ENCODE assay signal across 7 mouse cellular contexts in the genomic region with DNA sequence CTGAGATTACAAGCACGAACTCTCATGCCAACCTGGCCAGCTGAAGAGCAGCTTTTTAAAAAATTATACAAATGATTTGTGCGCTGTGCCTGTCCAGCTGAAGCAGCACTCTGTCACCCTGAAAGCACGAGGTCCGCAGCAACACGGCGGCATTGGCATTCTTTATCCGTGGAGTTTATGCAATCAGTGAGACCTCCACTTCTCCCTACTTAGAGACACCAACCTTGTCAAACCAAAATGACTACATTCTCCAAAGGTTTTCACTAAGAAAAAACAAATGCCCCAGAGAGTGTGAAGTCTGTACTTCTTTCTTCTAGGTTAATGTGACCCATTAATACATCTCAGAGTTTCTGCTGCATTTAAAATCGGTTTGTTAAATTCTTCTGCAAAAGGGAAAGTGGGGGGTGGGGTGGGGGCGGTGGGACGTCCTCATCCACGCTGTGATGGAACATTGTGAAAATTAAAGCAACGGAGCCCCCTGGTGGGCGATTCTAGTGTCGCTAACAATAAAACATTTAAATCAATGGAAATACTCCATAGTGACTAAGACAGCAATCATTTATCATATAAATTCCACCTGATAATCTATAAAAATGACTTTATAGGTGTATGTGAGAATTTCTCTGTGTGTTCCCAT.
DNase-seq lines count a peak whose midpoint lies in the region; ATAC-seq and TF ChIP-seq lines count a peak whose summit lies in the region.

No protein-coding gene starts in this region.

- no peaks in the 10 kb centered on the region for H3K27me3 ChIP-seq in Patski
- no peaks in the 10 kb centered on the region for H3K27me3 ChIP-seq in embryonic facial prominence, embryonic 14.5 days (replicated peaks; ENCODE audit: control insufficient read depth, insufficient read depth, low read length)
- no peaks in the 10 kb centered on the region for H3K27me3 ChIP-seq in hindbrain, embryonic 13.5 days
- no peaks in the 10 kb centered on the region for H3K27me3 ChIP-seq in midbrain, embryonic 10.5 days (ENCODE audit: low read depth, poor library complexity, severe bottlenecking)
- no peaks in the 10 kb centered on the region for H3K27me3 ChIP-seq in stomach, embryonic 16.5 days (ENCODE audit: control insufficient read depth, insufficient read depth, low read length)

- no peaks in the 10 kb centered on the region for H3K36me3 ChIP-seq in embryonic facial prominence, embryonic 14.5 days (ENCODE audit: control insufficient read depth, insufficient read depth, low read length)
- no peaks in the 10 kb centered on the region for H3K36me3 ChIP-seq in hindbrain, embryonic 13.5 days
- no peaks in the 10 kb centered on the region for H3K36me3 ChIP-seq in midbrain, embryonic 10.5 days
- H3K36me3 ChIP-seq in stomach, embryonic 16.5 days (ENCODE audit: control insufficient read depth, insufficient read depth, low read length), result no peaks in the 10 kb centered on the region

- CTCF ChIA-PET in Patski (lab: Charles Lee), result interaction anchor here (0.9 kb wide), 1 partner anchor 37 kb away, joined by 3 read pairs; no protein-coding TSS in a partner anchor

- H3K4me1 ChIP-seq in embryonic facial prominence, embryonic 14.5 days (ENCODE audit: control insufficient read depth, insufficient read depth, low read length), result no peaks in the 10 kb centered on the region; the same call in 1 of the 2 replicates
- no peaks in the 10 kb centered on the region; the same call in 1 of the 2 replicates for H3K4me1 ChIP-seq in hindbrain, embryonic 13.5 days (replicated peaks)
- H3K4me1 ChIP-seq in midbrain, embryonic 10.5 days, result 0 out of 2 replicates have a peak, but pooled peaks cover 4% of the 10 kb centered on the region
- no peaks in the 10 kb centered on the region for H3K4me1 ChIP-seq in stomach, embryonic 16.5 days (ENCODE audit: control insufficient read depth, insufficient read depth, low read length)

- in situ Hi-C loops in Patski (cut with MboI; ENCODE audit: low pct_unique_long_range_greater_than_20kb), result no loop called here

- no peak overlapping the region for H3K9ac ChIP-seq in embryonic facial prominence, embryonic 14.5 days (ENCODE audit: low read depth, low read length)
- H3K9ac ChIP-seq in hindbrain, embryonic 13.5 days, result no peak overlapping the region
- H3K9ac ChIP-seq in stomach, embryonic 16.5 days (ENCODE audit: low read length), result no peak overlapping the region; the same call in 1 of the 2 replicates

- DNase-seq in ES-CJ7 (ENCODE audit: low read depth, low spot score) (peak; percentile 46), Patski (ENCODE audit: low read depth, low spot score) (no peak)
- peak; percentile 77 for DNase-seq in embryonic facial prominence, embryonic 14.5 days (ENCODE audit: low spot score)
- peak; percentile 71 to 92 for DNase-seq in layer of hippocampus, postnatal 25 days (ENCODE audit: extremely low spot score in 1 of 2, low spot score in 1 of 2)
- peak; percentile 68 for DNase-seq in midbrain, embryonic 10.5 days (ENCODE audit: low spot score)

- POLR2A ChIA-PET in Patski (lab: Charles Lee), result no interaction called here

- peak overlapping the region; percentile 44 for H3K4me2 ChIP-seq in embryonic facial prominence, embryonic 14.5 days (ENCODE audit: low read depth, low read length)
- H3K4me2 ChIP-seq in hindbrain, embryonic 13.5 days, result peak overlapping the region; percentile 45
- H3K4me2 ChIP-seq in stomach, embryonic 16.5 days (ENCODE audit: low read depth, low read length), result peak overlapping the region; percentile 43

- no peak for ATAC-seq in Patski
- ATAC-seq in embryonic facial prominence, embryonic 14.5 days (ENCODE audit: low read depth), result 0 out of 2 replicates have a peak, but pooled peaks have one; percentile 37
- peak; percentile 72 for ATAC-seq in hindbrain, embryonic 13.5 days (ENCODE audit: low FRiP score)
- ATAC-seq in stomach, embryonic 16.5 days (ENCODE audit: insufficient read depth, low FRiP score), result no peak

- no peaks in the 10 kb centered on the region for H3K9me3 ChIP-seq in embryonic facial prominence, embryonic 14.5 days (ENCODE audit: control insufficient read depth, low read length)
- H3K9me3 ChIP-seq in hindbrain, embryonic 13.5 days, result no peaks in the 10 kb centered on the region
- H3K9me3 ChIP-seq in midbrain, embryonic 10.5 days (replicated peaks), result no peaks in the 10 kb centered on the region
- H3K9me3 ChIP-seq in stomach, embryonic 16.5 days (replicated peaks; ENCODE audit: control insufficient read depth, low read length), result no peaks in the 10 kb centered on the region

- WGBS in embryonic facial prominence, embryonic 14.5 days, result 15% methylated on average over 14 of the region's 14 CpGs
- WGBS in hindbrain, embryonic 13.5 days, result 15% methylated on average over 14 of the region's 14 CpGs
- 30% methylated on average over 14 of the region's 14 CpGs for WGBS in midbrain, embryonic 10.5 days
- 16% methylated on average over 14 of the region's 14 CpGs for WGBS in stomach, embryonic 16.5 days

- no peak overlapping the region for H3K4me3 ChIP-seq in embryonic facial prominence, embryonic 14.5 days (ENCODE audit: low read depth, low read length)
- H3K4me3 ChIP-seq in hindbrain, embryonic 13.5 days, result peak overlapping the region; percentile 17; the same call in 1 of the 2 replicates
- H3K4me3 ChIP-seq in midbrain, embryonic 10.5 days, result 0 out of 2 replicates have a peak overlapping the region, but pooled peaks have one; percentile 20
- H3K4me3 ChIP-seq in stomach, embryonic 16.5 days (replicated peaks; ENCODE audit: low read length), result peak overlapping the region; percentile 21

- H3K27ac ChIP-seq in embryonic facial prominence, embryonic 14.5 days (replicated peaks; ENCODE audit: low read depth, low read length), result no peak overlapping the region
- H3K27ac ChIP-seq in hindbrain, embryonic 13.5 days, result no peak overlapping the region
- no peak overlapping the region for H3K27ac ChIP-seq in midbrain, embryonic 10.5 days (replicated peaks)
- H3K27ac ChIP-seq in stomach, embryonic 16.5 days (ENCODE audit: low read length), result no peak overlapping the region

- peak; percentile 24 for TF ChIP-seq CTCF in Patski (IDR thresholded peaks at IDR 0.05)

Comparison
In these comparisons a context has a peak if more than half of its experiments do, and no peak if none do; other contexts are left out.
1. ATAC-seq: peak in embryonic facial prominence, embryonic 14.5 days (single experiment) and hindbrain, embryonic 13.5 days (single experiment); none in Patski (single experiment) and stomach, embryonic 16.5 days (single experiment).
2. Peak in every context shown above with its lines, with median percentiles within 50 percentile points of each other: H3K4me2 ChIP-seq.